Mouse (Mus musculus) thymus, adult 2 months (tissue): ENCODE measurements around the gene Gm11627.

Experiments used
- CTCF ChIP-seq: fragments of 200-500 bp; IDR thresholded peaks from 2 replicates; pipeline ENCODE4 v1.5.1; 2012; ENCODE audit warnings: mild to moderate bottlenecking, control low read depth, low read length, moderate library complexity, borderline replicate concordance; ENCODE audit not compliant: control insufficient read depth, poor library complexity, insufficient read depth; ENCODE audit errors: extremely low read depth
- POLR2A ChIP-seq: fragments of 200-500 bp; IDR thresholded peaks from 2 replicates; pipeline ENCODE4 v1.6.1; 2012; ENCODE audit warnings: mild to moderate bottlenecking, low read length, control low read depth, moderate library complexity; ENCODE audit not compliant: control insufficient read depth, poor library complexity, insufficient read depth; ENCODE audit errors: extremely low read depth

GRCm38 (mm10) chr11:102565741-102566140 is 13.5 kb downstream of the Gm11627 start:
- no peak for TF ChIP-seq CTCF
- no peak for TF ChIP-seq POLR2A
